Mouse (Mus musculus) naive thymus-derived CD4-positive, alpha-beta T cell, adult 2 months (primary cell): ENCODE measurements around the gene Il1r1.

Experiments
- DNase-seq: peaks from one replicate; pipeline ENCODE4 v3.0.0-alpha.2; 2011; ENCODE audit warnings: low read depth

Gene Il1r1

DNA sequence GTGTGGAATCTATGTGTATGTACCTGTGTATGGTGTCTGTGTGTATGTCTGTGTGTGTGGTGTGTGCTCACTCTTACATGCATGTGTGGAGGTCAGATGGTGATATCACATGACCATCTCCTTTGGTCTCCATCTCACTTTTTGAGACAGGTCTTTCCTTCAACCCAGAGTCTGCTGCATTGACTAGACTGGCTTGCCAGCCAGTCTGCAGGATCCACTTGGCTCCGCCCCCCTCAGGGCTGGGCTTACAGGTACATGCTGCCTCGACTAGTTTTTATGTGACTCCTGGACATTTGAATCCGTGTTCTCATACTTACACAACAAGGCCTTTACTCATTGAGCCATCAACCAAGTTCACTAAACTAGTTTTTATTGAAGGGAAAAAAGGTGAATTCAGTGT is 6.2 kb downstream of the Il1r1 start:
- no peak for DNase-seq

DNA sequence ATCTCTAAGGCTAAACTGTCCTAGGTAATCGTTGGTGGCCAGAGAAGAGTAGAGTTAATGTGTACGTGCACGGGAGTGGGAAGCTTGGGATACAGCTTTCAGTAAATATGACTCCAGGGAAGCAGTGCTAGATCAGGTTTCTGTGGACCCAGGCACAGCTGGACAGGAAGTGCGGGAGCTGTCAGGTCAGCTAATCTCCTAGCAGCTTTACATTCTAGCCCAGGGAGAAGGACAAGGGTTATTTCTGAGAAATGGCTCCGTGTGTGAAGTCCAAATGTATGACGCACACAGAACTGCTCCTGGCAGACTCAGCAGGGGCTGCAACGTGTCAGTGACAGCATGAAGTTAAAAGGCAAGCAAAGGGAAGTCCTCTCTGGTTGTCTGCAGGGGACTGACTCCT is 8.3 kb downstream of the Il1r1 start:
- DNase-seq: no peak

DNA sequence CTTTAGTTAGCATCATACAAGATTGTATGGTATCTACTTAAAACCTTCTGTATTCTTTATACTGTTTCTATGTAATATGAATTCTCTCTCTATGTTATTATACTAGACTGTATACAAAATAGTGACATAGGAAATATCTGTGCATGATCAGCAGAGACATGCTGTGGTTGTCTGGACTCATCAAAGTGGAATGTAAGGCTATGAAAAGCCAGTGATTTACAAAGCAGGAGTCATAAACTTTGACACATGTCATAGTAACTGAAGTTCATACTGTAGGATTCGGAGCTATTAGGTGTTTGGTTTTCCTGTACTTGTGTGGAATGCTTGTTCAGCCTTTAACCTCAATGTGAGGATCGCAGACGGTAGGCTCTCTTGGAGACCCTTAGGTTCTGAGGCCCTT is 8.7 kb downstream of the Il1r1 start:
- no peak for DNase-seq

DNA sequence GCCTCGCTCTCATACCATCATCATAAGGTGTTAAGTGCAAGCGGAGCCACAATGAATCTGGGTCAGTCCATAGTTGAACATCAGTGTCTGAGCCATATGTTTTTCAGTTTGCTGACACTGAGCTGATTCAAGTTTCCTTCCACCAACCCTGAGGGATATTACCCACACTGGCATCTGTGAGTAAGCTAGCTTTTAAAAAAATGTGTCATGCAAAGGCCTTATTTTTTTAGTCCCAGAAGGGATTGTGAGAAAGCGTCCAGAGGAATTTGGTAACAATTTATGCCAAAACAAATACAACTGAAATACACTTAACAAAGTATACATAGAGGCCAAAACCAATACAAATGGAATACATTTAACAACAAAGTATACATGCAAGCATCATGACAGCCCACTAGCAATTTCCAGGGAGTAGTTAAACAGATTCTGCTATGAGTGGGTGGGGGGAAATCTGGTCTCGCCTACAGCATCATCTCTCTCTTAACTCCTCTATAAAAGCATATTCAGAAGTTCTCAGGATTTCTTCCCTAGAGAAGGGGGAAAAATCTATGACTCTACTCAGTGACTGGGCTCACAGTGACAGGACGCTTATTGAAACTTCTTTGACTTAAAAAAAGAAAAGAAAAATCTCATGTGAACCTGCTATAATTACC is 10.8 kb downstream of the Il1r1 start:
- DNase-seq: no peak

DNA sequence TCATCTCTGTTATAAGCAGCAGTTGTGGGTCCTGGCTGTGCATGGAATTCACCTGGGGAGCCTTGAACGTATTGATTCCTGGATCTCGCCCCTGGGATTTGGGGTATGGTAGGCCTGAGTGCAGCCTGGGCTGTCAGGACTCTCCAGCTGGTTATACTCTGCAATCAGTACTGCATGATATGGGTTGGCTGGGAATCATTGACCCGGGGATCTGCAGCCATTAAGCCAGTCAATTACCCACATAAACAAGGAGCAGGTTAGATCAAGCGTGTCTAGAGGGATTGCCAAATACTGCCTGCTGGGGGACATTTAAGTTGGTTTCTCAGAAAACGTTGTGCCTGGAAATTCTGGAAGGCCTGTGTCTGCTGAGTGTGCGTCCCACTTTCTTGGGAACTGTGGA is 11.8 kb downstream of the Il1r1 start:
- no peak for DNase-seq

DNA sequence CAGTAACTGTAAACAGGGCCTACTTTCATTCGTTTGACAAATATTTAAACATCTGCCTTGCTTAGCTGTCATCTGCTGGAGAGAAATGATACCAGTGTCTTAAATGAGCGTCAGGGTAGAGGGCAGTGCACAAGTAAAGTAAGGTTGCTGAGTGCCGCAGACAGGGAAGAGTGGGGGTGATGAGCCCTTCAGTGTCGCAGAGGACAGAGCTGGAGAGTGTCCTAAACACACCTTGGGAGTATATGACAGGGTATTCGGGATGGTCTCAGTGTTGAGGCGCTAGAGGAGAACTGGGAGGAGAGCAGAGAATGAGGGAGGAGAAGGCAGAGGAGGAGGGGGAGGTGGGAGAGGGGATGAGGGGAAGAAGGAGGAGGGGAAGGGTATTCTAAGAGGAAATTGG is 12.2 kb downstream of the Il1r1 start:
- DNase-seq: no peak

DNA sequence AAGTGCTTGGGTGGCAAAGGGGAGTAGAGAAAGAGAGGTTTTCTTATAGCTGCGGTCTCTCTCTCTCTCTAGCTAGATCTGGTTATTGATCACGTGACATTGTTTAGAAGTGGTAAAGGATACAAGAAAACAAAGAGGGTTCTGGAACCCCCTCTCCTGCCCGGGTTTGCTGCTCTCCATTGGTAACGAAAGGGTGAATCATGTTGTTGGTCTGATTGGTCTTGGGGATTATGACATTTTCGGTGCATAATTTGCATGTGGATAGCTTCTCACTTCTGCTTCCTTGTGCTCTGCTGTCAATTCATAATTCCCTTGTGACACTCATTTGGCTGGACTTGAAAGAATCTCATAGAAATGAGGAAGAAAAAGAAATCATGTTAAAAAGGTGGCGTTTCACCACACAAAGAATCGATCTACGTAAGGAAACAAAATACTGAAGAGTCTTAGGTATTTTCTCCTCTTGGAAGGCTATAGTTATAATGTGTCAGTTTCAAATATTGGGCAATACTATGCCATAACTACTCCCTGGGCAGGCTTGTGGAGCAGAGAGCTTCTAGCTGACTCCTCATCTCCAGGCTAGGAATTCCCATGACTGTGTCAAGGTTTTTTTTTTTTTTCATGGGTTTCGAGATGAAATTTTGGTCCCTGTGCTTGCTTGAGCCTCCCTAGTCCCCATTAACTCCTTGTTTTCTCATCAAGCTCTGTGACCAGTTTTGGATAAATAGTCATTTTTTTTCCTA is 15.6 kb downstream of the Il1r1 start:
- DNase-seq: no peak

DNA sequence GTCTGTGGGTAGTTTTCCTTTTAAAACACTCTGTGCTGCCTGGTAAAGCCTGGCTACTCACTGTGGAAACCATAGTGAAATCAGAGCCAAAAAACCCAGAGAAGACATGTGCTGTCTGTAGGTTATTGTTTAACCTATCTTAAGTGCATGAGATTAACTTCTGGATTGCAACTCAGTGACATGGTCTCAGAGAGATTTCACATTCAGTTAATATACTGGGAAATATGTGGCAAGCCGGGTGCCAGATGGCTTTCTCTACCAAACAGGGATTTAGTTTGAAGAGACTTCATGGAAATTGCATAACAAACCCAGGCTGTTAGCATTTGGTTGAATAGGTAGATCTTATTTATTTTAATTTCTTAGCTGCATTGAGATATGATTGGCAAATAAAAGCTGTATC is 17.8 kb downstream of the Il1r1 start:
- DNase-seq: no peak

DNA sequence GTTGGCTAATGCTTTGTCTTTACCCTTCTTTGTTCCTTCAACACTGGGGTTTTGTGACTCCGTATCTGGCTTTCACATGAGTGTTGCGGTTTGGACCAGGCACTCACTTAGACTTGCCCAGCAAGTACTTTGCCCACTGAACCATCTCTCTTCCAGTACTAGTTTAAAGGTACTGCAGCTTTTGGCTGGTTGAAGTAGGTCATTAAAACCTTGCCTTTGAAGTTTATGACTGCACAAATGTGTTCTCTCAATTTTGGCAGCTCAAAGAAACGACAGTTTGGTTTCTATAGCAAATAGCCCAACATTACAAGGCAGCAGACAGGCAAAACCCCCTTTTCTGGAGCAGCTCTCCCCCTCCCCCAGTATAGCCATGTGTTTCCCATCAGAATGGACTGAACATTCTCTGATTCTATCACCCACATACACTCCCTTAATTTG is 18.7 kb downstream of the Il1r1 start:
- no peak for DNase-seq

DNA sequence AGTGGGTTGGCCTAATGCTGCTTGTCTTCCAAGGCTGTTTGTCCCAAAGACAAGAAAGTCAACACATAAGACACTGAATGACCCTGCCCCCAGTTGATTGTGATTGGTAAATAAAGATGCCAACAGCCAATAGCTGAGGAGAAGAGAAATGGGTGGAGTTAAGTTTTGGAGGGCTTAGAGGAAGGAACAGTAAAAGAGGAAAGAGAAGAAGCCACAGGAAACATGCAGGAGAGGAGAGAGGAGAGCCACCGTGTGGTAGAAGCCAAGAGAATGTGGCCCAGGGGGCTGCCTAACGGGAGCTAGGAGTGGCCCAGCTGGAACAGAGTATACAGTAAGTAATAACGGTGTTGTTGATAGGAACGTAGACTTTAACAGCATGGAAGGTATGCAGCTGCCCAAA is 25.5 kb downstream of the Il1r1 start:
- no peak for DNase-seq

DNA sequence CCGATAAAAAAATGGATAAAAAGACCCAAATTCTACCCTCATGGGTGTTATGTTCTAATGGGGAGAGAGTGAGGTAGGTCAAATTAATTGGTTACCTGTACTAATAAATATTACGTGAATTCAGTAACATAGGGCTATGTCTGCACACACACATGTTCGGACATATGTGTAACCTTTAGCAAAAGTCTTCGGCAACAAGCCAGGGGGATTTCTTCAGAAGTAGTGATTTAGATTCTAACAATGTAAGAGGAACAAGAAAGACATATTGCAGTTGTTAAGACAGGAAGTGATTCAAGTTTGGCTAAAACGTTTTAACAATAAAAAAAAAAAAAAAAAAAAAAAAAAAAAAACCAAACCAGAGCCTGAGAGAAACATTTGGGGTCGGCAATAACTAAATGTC is 27.6 kb downstream of the Il1r1 start:
- DNase-seq: no peak

DNA sequence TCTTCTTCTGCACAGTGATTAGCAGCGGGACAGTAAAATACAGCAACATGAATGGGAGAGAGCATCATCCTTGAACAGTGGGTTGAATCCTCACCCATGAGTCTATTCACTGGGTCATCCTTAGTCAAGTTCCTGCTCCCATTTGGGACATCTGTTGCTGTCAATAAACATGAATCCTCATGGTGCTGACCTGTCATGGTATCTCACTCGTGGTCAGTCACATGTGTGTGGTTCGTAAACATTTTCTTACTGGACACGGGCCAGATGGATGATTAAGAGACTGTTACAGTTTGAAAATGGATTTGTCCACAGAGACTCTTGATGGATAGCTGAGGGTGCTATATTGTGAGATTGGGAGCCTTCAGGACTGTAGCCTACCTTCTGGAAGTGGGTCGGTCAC is 29.1 kb downstream of the Il1r1 start:
- no peak for DNase-seq

DNA sequence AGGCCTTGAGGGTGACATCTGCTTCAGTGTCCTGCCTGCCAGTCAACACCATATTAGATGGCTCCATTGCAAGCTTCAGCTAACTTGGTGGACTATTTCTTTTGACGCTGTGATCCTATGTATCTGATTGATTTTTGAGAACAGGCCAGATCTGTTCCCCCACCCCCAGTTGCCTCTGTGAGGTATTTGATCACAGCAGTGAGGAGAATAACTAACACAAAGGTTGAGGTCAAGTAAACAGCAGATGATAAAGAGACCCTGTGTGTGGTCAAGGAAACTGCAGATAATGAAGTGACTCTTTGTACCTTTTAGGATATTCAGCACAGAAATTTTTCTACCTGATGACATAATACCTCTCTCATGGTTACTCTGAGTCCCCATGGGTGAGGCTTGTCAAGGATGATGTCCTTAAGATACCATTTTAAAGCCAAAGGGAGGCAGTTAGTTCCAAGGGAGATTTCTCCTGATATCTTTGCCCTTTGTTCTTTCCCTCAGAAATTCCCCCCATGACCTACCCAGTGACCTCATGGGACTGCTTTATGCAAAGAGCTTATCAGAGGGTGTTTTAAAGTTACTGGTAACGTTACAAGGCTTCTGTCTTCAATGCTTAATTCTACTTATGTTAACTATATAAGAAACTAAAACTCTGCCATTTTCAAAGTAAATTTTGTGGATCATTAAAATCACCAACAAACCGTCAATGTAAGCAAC is 29.6 kb downstream of the Il1r1 start:
- no peak for DNase-seq

DNA sequence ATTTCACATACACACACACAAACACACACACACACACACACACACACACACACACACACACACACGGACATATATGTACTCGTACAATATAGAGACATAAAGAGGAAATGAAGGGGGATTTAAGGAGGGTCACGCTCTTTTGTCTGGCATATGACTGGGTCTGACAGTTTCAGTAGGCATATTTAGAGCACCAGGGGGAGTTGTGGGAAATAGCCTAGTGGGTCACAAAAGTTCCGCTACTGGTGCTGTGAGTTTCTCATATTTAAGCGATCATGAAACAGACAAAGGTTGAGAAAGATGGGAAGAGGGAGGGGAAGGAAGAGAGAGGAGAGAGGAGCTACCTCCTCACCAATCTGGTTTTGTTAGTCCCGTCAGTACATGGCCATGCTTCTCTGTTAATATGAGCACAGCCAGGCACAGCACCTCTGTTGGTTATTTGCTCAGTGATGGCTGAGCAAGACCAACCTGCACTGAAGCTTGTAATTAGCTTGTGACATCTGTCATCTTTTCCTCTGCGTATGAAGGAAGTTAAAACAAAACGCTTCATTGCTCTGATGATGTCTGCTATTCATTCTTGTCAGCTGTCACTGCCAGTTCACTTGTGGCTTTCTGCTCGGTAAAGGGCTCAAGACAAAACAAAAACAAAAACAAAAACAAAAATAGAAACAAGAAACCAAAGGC is 37.7 kb downstream of the Il1r1 start:
- DNase-seq: no peak

DNA sequence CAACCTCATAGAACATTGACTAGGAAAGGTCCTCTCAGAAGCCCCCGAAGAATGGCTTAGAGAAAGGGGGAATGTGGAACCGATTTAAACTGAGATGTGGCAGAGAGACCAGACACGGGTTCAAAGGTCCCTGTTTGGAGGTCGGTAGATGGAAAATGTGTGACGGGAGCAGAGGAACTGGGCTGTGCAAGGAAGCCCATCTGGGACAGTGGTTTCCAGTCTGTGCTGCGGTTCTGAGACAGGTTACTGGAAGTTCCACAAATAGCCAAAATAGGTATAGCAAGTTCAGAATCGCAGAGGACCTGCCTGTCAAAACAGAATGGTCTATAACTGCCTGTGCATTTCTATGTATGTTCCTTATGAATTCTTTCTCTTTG is 38.2 kb downstream of the Il1r1 start:
- DNase-seq: no peak

DNA sequence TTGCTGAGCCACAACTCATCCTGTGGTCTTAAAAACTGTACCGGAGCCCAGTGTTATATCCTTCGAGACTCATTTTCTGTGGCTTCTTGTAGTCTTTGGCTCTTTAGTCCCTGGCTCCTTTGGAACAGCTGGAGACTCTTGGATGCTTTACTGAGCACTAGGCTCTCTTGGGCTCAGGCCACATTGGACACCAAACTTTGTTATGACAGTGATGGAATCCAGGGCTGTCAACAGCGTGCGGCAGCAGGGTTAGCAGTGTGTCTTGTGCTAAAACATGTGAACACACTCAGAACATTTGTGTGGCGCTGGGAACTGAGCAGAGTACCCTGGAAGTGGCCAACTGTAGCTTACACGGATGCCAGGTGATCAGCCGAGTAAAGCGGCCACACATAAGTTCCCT is 38.8 kb downstream of the Il1r1 start:
- no peak for DNase-seq

DNA sequence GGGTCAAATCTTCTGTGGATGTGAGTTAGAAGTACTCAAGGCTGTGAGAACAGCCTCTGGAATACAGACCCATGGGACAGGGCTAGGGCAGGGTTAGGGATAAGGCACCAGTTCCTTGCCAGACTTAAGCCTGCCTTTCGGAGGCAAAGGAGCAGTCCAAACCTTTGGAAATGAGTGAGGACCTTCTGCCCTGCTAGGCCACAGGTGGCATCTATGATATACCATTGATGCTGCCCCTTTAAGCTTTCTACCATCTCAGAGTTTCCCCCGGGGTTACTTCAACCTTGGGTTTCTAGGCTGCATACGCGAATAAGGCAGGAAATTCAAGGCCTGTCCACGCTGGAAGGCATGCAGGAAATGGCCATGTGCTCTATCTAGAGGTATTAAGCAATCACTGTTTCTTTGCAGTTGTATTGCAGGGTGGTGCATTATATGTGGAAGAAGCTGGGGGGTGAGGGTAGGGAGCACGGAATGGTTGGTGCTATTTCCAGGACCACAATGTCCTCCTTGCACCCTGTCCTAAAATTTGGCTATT is 40.5 kb downstream of the Il1r1 start:
- DNase-seq: no peak

DNA sequence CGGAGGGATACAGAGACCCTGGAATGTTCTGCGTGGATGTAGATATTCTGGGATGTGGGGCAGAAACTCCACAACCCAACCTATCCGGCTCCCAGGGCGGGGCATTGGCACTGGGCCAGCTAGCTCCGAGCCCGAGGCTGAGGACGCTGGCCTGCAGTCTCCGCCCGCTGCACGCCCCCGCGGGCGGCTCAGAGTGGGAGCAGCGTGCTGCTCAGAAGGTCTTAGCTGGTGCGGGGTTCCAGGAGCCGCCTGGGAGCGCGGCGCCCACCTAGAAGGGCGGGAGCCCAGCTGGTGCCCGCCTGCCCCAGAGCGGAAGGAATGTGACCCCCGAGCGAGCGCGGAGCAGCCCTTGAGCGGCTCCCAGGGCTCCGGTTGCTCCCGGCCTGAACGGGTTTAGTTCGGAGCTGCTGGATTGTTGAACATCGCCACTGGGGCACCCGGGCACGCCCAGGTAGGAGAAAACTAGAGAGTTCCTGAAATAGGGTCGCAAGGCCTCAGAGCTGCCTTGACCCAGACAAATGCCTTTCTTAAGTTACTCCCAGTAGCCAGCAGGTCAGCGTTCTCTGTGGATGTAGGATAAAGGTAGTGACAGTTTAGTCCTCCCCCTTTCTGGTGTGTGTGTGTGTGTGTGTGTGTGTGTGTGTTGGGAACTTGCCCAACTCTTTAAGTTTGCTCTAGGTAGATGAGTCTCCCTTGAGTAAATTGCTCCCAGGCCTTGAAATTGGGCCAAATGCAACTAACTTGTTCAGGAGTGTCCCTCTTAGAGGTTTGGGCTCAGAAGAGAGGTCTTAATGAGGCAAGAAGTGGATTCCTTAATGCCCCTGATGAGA is 41.8 kb downstream of the Il1r1 start:
- DNase-seq: no peak

DNA sequence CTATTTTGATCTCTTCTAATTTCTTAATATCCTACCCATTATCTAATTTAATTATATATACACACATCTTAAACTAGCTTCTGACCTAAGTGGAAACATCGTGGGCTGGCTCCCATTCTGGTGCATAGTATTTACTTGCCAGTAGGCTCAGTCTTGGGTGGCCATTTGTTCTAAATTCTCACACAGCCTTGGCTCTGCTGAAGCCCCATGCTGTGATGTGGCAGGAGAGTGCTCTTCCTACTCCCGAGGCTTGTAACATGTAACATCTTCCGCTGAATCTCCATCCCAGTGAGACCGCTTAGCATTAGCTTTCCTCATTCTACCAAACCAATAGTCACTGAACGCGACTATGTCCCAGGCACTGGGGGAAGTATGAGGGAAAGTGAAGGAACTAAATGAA is 43.0 kb downstream of the Il1r1 start:
- no peak for DNase-seq

DNA sequence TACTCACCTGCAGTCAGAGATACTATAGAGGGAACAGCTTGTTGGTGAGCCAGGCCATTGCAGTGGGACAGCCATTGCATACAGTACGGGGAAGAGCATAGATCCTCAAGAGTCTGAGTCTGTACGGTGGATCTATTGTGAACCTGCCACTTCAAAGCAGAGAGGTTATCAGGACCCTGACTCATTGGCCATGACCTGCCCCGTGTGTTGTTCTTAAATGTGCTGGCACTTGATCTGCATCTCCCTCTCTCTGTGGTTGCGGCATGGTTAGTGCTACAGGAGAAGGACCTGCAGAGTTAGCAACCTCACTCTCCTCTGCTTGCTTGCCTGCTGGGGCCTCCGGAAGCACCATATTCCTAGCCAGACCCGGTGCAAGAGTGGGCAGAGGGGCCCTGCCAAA is 43.7 kb downstream of the Il1r1 start:
- no peak for DNase-seq

DNA sequence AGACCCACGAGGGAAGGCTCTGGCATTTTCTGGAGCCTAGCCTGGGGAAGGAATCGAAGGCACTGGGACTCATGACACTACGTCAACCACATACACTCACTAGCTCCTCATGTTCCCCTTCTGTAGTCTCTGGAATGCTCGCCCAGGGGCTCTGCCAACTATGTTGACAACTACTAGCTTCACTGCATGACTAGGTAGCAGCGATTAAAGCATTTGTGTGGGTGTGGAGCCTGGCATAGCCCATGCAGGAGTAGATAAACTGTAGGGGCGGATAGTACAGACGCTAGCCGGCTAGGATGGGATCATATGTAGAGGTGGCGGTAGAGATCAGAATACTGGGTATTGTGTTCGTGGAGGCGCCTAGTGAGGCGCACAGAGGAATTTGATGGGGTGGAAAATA is 45.5 kb downstream of the Il1r1 start:
- no peak for DNase-seq

DNA sequence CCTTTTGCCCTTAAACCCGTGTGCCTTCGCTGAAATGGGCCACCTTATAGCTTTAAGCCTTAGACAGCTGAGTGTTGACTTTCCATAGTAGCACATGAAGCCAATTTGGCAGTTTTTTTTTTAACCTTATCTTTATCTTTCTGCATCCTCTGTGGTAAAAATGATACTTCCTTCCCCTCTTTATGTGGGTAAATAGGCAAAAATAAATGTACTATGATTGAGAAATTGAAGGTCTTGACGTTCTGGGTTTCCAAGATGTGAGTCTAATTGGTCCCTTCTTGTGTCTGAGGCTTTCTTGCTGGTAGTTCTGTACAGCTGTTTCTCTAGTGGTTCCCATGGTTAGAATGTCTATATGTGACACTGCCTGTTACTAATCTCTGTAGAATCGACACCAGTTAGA is 46.2 kb downstream of the Il1r1 start:
- DNase-seq: peak; percentile 39
